Mouse (Mus musculus): ENCODE measurements around the gene Cs. TPM values are rescaled to one million over a fixed set of nuclear protein-coding genes. Genes with fewer than 3 reads are reported as not detected.

The Cs gene
- total and polyA plus RNA-seq, 2 experiments from 2014 or later, result 625 to 796 TPM

GRCm38 (mm10) chr10:128369599-128369998 lies 32.1 kb downstream of the Cs start:
- Histone ChIP-seq H3K27ac (ENCODE audit: low read depth) (peak overlapping the region; percentile 96), H3K36me3 (replicated peaks; ENCODE audit: control insufficient read depth, insufficient read depth, low read length) (peaks cover 9% of the 10 kb centered on the region), H3K4me1 (ENCODE audit: control insufficient read depth, insufficient read depth) (peaks cover 11% of the 10 kb centered on the region; the same call in 1 of the 2 replicates), H3K27me3 (ENCODE audit: control insufficient read depth, insufficient read depth, low read length) (no peaks in the 10 kb centered on the region), H3K9ac (replicated peaks; ENCODE audit: low read depth, low read length) (0 out of 2 replicates have a peak overlapping the region, but pooled peaks have one; percentile 73), H3K4me3 (ENCODE audit: low read depth, low read length) (0 out of 2 replicates have a peak overlapping the region, but pooled peaks have one; percentile 79), H3K9me3 (replicated peaks; ENCODE audit: control insufficient read depth, low read length) (no peaks in the 10 kb centered on the region), H3K4me2 (ENCODE audit: low read depth, low read length) (peak overlapping the region; percentile 82)
- DNase-seq (ENCODE audit: low spot score) (no peak), ATAC-seq (ENCODE audit: insufficient read depth, low read depth) (no peak)
- WGBS, result 77% methylated on average over 6 of the region's 6 CpGs
- TF ChIP-seq EP300 (IDR thresholded peaks at IDR 0.05; ENCODE audit: low read depth) (no peak), CTCF (IDR thresholded peaks at IDR 0.05; ENCODE audit: low read depth) (no peak)

GRCm38 (mm10) chr10:128370021-128370420 lies 32.5 kb downstream of the Cs start:
- H3K9ac ChIP-seq (replicated peaks; ENCODE audit: low read depth, low read length), result no peak overlapping the region
- 0 out of 2 replicates have a peak overlapping the region, but pooled peaks have one; percentile 96 for H3K27ac ChIP-seq (ENCODE audit: low read depth)
- no peaks in the 10 kb centered on the region for H3K27me3 ChIP-seq (ENCODE audit: control insufficient read depth, insufficient read depth, low read length)
- no peak overlapping the region for H3K4me3 ChIP-seq (ENCODE audit: low read depth, low read length)
- TF ChIP-seq CTCF (IDR thresholded peaks at IDR 0.05; ENCODE audit: low read depth) (no peak), EP300 (IDR thresholded peaks at IDR 0.05; ENCODE audit: low read depth) (no peak)
- no peak for ATAC-seq (ENCODE audit: insufficient read depth, low read depth)
- H3K4me2 ChIP-seq (ENCODE audit: low read depth, low read length), result no peak overlapping the region; the same call in 1 of the 2 replicates
- H3K9me3 ChIP-seq (replicated peaks; ENCODE audit: control insufficient read depth, low read length), result no peaks in the 10 kb centered on the region
- no peak for DNase-seq (ENCODE audit: low spot score)
- WGBS, result 51% methylated on average over 6 of the region's 6 CpGs
- H3K4me1 ChIP-seq (ENCODE audit: control insufficient read depth, insufficient read depth), result peaks cover 11% of the 10 kb centered on the region; the same call in 1 of the 2 replicates
- peaks cover 6% of the 10 kb centered on the region for H3K36me3 ChIP-seq (replicated peaks; ENCODE audit: control insufficient read depth, insufficient read depth, low read length)

GRCm38 (mm10) chr10:128370601-128371000 lies 33.1 kb downstream of the Cs start:
- no peak for ATAC-seq (ENCODE audit: insufficient read depth, low read depth)

GRCm38 (mm10) chr10:128372142-128372541 lies 34.6 kb downstream of the Cs start:
- H3K9ac ChIP-seq (replicated peaks; ENCODE audit: low read depth, low read length), result no peak overlapping the region
- H3K4me1 ChIP-seq (ENCODE audit: control insufficient read depth, insufficient read depth), result peaks cover 11% of the 10 kb centered on the region; the same call in 1 of the 2 replicates
- 81% methylated on average over 5 of the region's 5 CpGs for WGBS
- no peaks in the 10 kb centered on the region for H3K36me3 ChIP-seq (replicated peaks; ENCODE audit: control insufficient read depth, insufficient read depth, low read length)
- no peak for DNase-seq (ENCODE audit: low spot score)
- no peak for ATAC-seq (ENCODE audit: insufficient read depth, low read depth)
- H3K9me3 ChIP-seq (replicated peaks; ENCODE audit: control insufficient read depth, low read length), result no peaks in the 10 kb centered on the region
- H3K4me2 ChIP-seq (ENCODE audit: low read depth, low read length), result no peak overlapping the region
- H3K27ac ChIP-seq (ENCODE audit: low read depth), result no peak overlapping the region
- TF ChIP-seq CTCF (IDR thresholded peaks at IDR 0.05; ENCODE audit: low read depth), result no peak
- TF ChIP-seq EP300 (IDR thresholded peaks at IDR 0.05; ENCODE audit: low read depth), result no peak
- no peak overlapping the region for H3K4me3 ChIP-seq (ENCODE audit: low read depth, low read length)
- H3K27me3 ChIP-seq (ENCODE audit: control insufficient read depth, insufficient read depth, low read length), result no peaks in the 10 kb centered on the region

More at GRCm38 (mm10) chr10:128370601-128371000, 33.1 kb downstream of the Cs start:
- 0 out of 2 replicates have a peak, but pooled peaks cover 4% of the 10 kb centered on the region for H3K36me3 ChIP-seq (replicated peaks; ENCODE audit: control insufficient read depth, insufficient read depth, low read length)
- WGBS, result 62% methylated on average over 4 of the region's 4 CpGs
- no peak for TF ChIP-seq CTCF (IDR thresholded peaks at IDR 0.05; ENCODE audit: low read depth)
- no peak for TF ChIP-seq EP300 (IDR thresholded peaks at IDR 0.05; ENCODE audit: low read depth)
- no peak overlapping the region for H3K4me3 ChIP-seq (ENCODE audit: low read depth, low read length)
- H3K9me3 ChIP-seq (replicated peaks; ENCODE audit: control insufficient read depth, low read length), result no peaks in the 10 kb centered on the region
- no peaks in the 10 kb centered on the region for H3K27me3 ChIP-seq (ENCODE audit: control insufficient read depth, insufficient read depth, low read length)
- no peak overlapping the region for H3K4me2 ChIP-seq (ENCODE audit: low read depth, low read length)
- peaks cover 11% of the 10 kb centered on the region; the same call in 1 of the 2 replicates for H3K4me1 ChIP-seq (ENCODE audit: control insufficient read depth, insufficient read depth)
- H3K27ac ChIP-seq (ENCODE audit: low read depth), result no peak overlapping the region
- no peak overlapping the region for H3K9ac ChIP-seq (replicated peaks; ENCODE audit: low read depth, low read length)
- DNase-seq (ENCODE audit: low spot score), result no peak

DNA sequence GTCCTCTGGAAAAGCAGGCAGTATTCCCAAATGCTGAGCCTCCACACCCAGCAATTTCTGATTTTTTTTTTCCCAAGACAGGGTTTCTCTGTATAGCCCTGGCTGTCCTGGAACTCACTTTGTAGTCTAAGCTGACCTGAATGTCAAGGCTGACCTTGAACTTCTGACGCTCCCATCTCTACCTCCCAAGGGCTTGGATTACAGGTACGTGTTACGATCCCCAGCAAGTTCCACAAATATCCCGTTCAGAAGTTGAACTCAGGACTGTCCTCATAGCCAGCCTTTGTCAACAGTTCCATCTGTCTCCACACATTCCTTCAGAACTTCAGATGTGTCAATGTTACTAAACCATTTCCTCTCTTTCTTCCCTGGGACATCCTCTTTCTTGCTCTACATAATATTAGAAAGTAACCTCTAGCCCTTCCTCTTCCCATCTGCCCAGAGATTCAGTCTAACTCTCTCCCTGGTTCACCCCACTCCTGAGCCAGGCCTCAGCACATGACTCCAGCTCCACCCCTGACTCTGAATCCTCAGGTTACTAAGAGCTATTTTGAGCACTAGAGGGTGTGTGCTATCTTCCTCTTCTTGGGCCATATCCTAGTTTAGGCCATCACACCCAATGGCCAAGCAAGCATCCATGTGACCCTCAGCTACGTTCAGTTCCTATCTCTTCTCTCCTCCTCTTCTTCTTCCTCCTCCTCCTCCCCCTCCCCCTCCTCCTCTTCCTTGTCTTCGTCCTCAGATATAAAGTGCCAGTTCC lies 35.6 kb downstream of the Cs start:
- DNase-seq (ENCODE audit: low spot score) (peak; percentile 63), ATAC-seq (ENCODE audit: insufficient read depth, low read depth) (no peak)
- H3K9me3 ChIP-seq (replicated peaks; ENCODE audit: control insufficient read depth, low read length), result no peaks in the 10 kb centered on the region
- H3K36me3 ChIP-seq (replicated peaks; ENCODE audit: control insufficient read depth, insufficient read depth, low read length), result no peaks in the 10 kb centered on the region
- H3K27me3 ChIP-seq (ENCODE audit: control insufficient read depth, insufficient read depth, low read length), result no peaks in the 10 kb centered on the region
- H3K4me1 ChIP-seq (ENCODE audit: control insufficient read depth, insufficient read depth), result peaks cover 12% of the 10 kb centered on the region
- WGBS, result 38% methylated on average over 6 of the region's 6 CpGs
- H3K4me3 ChIP-seq (ENCODE audit: low read depth, low read length), result no peak overlapping the region
- H3K9ac ChIP-seq (replicated peaks; ENCODE audit: low read depth, low read length), result no peak overlapping the region
- H3K4me2 ChIP-seq (ENCODE audit: low read depth, low read length), result no peak overlapping the region
- H3K27ac ChIP-seq (ENCODE audit: low read depth), result peak overlapping the region; percentile 81
- TF ChIP-seq EP300 (IDR thresholded peaks at IDR 0.05; ENCODE audit: low read depth) (peak; percentile 43; the same call in 1 of the 2 replicates), CTCF (IDR thresholded peaks at IDR 0.05; ENCODE audit: low read depth) (no peak)
